Comparison of ENCODE assay signal across 8 mouse cellular contexts in genomic region chr4:86856304-86857112, GRCm38 (mm10). TPM values are rescaled to one million over a fixed set of nuclear protein-coding genes. Genes with fewer than 3 reads are reported as not detected.
DNase-seq lines count a peak whose midpoint lies in the region; ATAC-seq and TF ChIP-seq lines count a peak whose summit lies in the region.

No protein-coding gene starts in this region.

- peak overlapping the region; percentile 91 for H3K4me2 ChIP-seq in heart, embryonic 16.5 days (ENCODE audit: low read depth, low read length)
- H3K4me2 ChIP-seq in hindbrain, embryonic 16.5 days (ENCODE audit: low read length): peak overlapping the region; percentile 60
- H3K4me2 ChIP-seq in midbrain, embryonic 15.5 days: peak overlapping the region; percentile 63

- peak overlapping the region; percentile 76 for H3K4me3 ChIP-seq in heart, embryonic 16.5 days (ENCODE audit: low read length)
- peak overlapping the region; percentile 91 for H3K4me3 ChIP-seq in hindbrain, embryonic 16.5 days (ENCODE audit: low read length)
- peak overlapping the region; percentile 59 for H3K4me3 ChIP-seq in midbrain, embryonic 15.5 days

- under 1% methylated on average over 50 of the region's 50 CpGs for whole genome bisulfite sequencing in heart, embryonic 16.5 days
- WGBS in hindbrain, embryonic 16.5 days: 2% methylated on average over 50 of the region's 50 CpGs
- 2% methylated on average over 50 of the region's 50 CpGs for WGBS in midbrain, embryonic 15.5 days

- no peak for TF ChIP-seq POLR2A in brain, embryonic 14.5 days (IDR thresholded peaks at IDR 0.05; ENCODE audit: borderline replicate concordance, extremely low read depth, insufficient read depth, insufficient read length, poor library complexity, severe bottlenecking)

- peaks cover 14% of the 10 kb centered on the region for H3K4me1 ChIP-seq in heart, embryonic 16.5 days (ENCODE audit: control insufficient read depth, insufficient read depth, low read length)
- H3K4me1 ChIP-seq in hindbrain, embryonic 16.5 days (ENCODE audit: control insufficient read depth, insufficient read depth, low read depth, low read length): peaks cover 15% of the 10 kb centered on the region; the same call in 1 of the 2 replicates
- peaks cover 20% of the 10 kb centered on the region for H3K4me1 ChIP-seq in midbrain, embryonic 15.5 days

- no peaks in the 10 kb centered on the region for H3K9me3 ChIP-seq in heart, embryonic 16.5 days (replicated peaks; ENCODE audit: control insufficient read depth, low read length)
- H3K9me3 ChIP-seq in hindbrain, embryonic 16.5 days (ENCODE audit: control insufficient read depth, low read length): no peaks in the 10 kb centered on the region
- H3K9me3 ChIP-seq in midbrain, embryonic 15.5 days: no peaks in the 10 kb centered on the region

- DNase-seq in heart, adult 9 months (ENCODE audit: low spot score in 2 of 2): no peak
- peak; percentile 41 for DNase-seq in A20 (ENCODE audit: low read depth, low spot score)
- peak; percentile 26 for DNase-seq in brain, embryonic 14.5 days (ENCODE audit: low read depth)
- no peak for DNase-seq in thymus, adult 18-20 months
- no peak for DNase-seq in ovary, adult 18-20 months (ENCODE audit: low spot score)

- TF ChIP-seq CTCF in brain, embryonic 14.5 days (IDR thresholded peaks at IDR 0.05; ENCODE audit: borderline replicate concordance, extremely low read depth, insufficient read depth, insufficient read length): no peak

- peak overlapping the region; percentile 85 for H3K27ac ChIP-seq in heart, embryonic 16.5 days (ENCODE audit: low read length)
- H3K27ac ChIP-seq in hindbrain, embryonic 16.5 days (ENCODE audit: low read depth, low read length): peak overlapping the region; percentile 94
- H3K27ac ChIP-seq in midbrain, embryonic 15.5 days: peak overlapping the region; percentile 90

- H3K9ac ChIP-seq in heart, embryonic 16.5 days (ENCODE audit: low read length): peak overlapping the region; percentile 93
- H3K9ac ChIP-seq in hindbrain, embryonic 16.5 days (ENCODE audit: low read depth, low read length): peak overlapping the region; percentile 100
- peak overlapping the region; percentile 81 for H3K9ac ChIP-seq in midbrain, embryonic 15.5 days

- H3K27me3 ChIP-seq in heart, embryonic 16.5 days (ENCODE audit: control insufficient read depth, insufficient read depth, low read length): no peaks in the 10 kb centered on the region
- no peaks in the 10 kb centered on the region for H3K27me3 ChIP-seq in hindbrain, embryonic 16.5 days (replicated peaks; ENCODE audit: control insufficient read depth, insufficient read depth, low read length)
- no peaks in the 10 kb centered on the region for H3K27me3 ChIP-seq in midbrain, embryonic 15.5 days (replicated peaks)

- peaks cover 28% of the 10 kb centered on the region for H3K36me3 ChIP-seq in heart, embryonic 16.5 days (ENCODE audit: control insufficient read depth, insufficient read depth)
- peaks cover 17% of the 10 kb centered on the region for H3K36me3 ChIP-seq in hindbrain, embryonic 16.5 days (ENCODE audit: control insufficient read depth, insufficient read depth, low read length)
- H3K36me3 ChIP-seq in midbrain, embryonic 15.5 days (replicated peaks): peaks cover 23% of the 10 kb centered on the region

- ATAC-seq in heart, embryonic 16.5 days (replicated peaks; ENCODE audit: extremely low read depth, insufficient read depth, low FRiP score): peak; percentile 12
- no peak for ATAC-seq in hindbrain, embryonic 16.5 days
- ATAC-seq in midbrain, embryonic 15.5 days (replicated peaks): peak; percentile 21

RNA-seq across cellular contexts. Expression of gene Rps6, which starts 0.7 kb away (rescaled TPM):
- 394 and 401 TPM in 2 replicates for polyA plus RNA-seq in heart, embryonic 16.5 days (2015; fragmentation: Nextera tagmentation; extraction: Ambion mirVana)
- 1,052 and 1,195 TPM in 2 replicates for polyA plus RNA-seq in brain, embryonic 14.5 days (2012; rRNA removed)
- polyA plus RNA-seq in hindbrain, embryonic 16.5 days (2015; fragmentation: Nextera tagmentation; extraction: Ambion mirVana): 300 and 377 TPM in 2 replicates
- 329 and 335 TPM in 2 replicates for polyA plus RNA-seq in midbrain, embryonic 15.5 days (2015; fragmentation: Nextera tagmentation; extraction: Ambion mirVana)

RNA-seq across cellular contexts. Expression of gene Acer2, which starts 17.7 kb away (rescaled TPM):
- 29.3 and 31.2 TPM in 2 replicates for polyA plus RNA-seq in heart, embryonic 16.5 days (2015; fragmentation: Nextera tagmentation; extraction: Ambion mirVana)
- polyA plus RNA-seq in brain, embryonic 14.5 days (2012; rRNA removed): 8.9 and 12.7 TPM in 2 replicates
- 15.2 and 18.2 TPM in 2 replicates for polyA plus RNA-seq in hindbrain, embryonic 16.5 days (2015; fragmentation: Nextera tagmentation; extraction: Ambion mirVana)
- 21.1 and 22.2 TPM in 2 replicates for polyA plus RNA-seq in midbrain, embryonic 15.5 days (2015; fragmentation: Nextera tagmentation; extraction: Ambion mirVana)

Comparison
In these comparisons a context has a peak if more than half of its experiments do, and no peak if none do; other contexts are left out.
1. DNase-seq: peak in A20 (single experiment) and brain, embryonic 14.5 days (single experiment); none in heart, adult 9 months (0 of 2), thymus, adult 18-20 months (0 of 2) and ovary, adult 18-20 months (single experiment).
2. Peak in every context shown above with its lines, with median percentiles within 50 percentile points of each other: H3K27ac ChIP-seq, H3K4me2 ChIP-seq, H3K4me3 ChIP-seq and H3K9ac ChIP-seq.